Mouse (Mus musculus): ENCODE data around the gene Mup21.
"Not testable (repeated sequence)": the region's sequence is repeated elsewhere in the genome, so short reads cannot be mapped to it uniquely, and the experiment has no call there.

Gene Mup21

DNA sequence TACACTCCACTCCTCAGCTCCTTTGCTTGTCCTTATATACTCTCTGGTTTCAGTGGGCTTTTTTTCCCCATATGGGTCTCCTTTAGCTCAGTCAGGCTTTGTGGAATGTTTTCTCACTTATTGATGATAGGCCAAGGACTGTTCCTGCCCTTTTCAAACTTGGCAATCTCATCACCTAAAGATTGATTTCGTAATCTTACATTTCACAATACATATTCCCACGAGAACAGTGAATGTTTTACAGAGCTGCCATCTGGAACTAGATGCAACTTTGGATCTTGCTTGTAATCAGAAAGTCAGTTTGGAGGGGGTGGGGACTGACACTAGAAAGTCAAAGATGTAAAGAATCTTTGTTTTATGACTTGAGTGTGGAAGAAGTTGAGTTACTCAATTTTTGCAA, at the start of gene Mup21:
Gene Mup21, minus strand, starts transcription at position 53 of the 400 bp plus-strand sequence.
- DNase-seq (ENCODE audit: low spot score in 2 of 2): no peak

DNA sequence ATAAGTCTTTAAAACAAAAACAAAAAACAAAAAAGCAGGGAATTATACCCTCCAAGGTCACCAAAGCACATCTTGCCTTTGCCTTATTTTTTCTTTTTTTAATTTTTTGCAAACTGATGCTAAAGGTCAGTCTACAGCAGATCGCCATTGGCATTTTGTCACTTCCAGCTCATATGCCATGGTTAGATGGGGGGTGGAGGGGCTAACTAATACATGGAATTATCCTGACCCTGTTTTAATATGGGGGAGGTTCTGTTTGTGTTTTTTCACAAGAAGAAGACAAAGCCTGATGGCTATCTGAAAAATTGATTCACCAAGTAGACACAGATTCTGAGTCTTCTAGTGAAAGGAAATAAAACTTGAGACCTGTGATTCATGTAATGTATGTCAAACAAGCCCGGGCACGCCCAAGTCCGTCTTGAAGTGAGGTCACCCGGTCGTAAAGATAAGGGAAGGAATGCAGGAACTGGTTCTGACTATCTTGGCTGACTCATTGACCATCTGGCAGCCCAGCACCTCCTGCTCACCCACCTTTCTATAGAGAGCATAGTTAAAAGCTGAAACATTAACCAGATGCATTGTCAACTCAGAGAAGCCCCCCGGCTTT, 49.4 kb upstream of the Mup21 start:
- DNase-seq (ENCODE audit: low spot score in 2 of 2): no peak

DNA sequence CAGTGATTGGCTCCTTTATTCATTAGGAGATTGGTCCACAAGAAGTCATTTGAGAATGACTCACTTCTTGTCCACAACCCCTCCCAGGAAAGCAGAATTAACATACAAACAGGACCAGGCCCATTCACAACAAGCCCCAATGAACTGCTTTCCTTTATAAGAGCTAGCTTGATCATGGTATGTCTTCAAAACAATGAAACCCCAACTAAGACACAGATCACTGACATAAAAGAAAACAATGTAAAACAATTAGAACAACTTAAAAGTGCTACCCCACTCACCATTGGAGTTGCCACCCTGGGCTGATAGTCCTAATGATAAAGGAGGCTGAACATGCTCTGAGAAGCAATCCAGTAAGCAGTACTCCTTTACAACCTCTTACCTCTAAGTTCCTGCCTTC, 38.1 kb upstream of the Mup21 start:
- DNase-seq (ENCODE audit: low spot score in 2 of 2): no peak

DNA sequence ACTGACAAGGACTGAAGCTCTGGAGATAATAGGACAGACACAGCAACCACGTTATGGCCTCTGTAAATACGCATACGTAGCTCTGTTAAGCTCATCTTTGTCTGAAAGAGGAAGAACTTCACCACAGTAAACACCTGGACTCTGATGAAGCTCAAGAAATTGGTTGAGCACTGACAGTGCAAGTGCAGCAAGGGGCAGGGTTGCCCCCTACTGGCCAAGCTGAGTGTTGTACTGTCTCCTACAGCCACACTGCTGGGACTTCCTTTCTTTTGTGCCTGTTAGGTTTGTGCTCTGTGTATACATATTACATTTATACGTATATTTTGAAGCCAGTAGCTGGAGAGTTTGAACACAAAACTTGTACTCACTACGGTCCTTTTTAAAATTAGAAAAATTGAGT, 26.6 kb upstream of the Mup21 start:
- no peak for DNase-seq (ENCODE audit: low spot score in 2 of 2)

DNA sequence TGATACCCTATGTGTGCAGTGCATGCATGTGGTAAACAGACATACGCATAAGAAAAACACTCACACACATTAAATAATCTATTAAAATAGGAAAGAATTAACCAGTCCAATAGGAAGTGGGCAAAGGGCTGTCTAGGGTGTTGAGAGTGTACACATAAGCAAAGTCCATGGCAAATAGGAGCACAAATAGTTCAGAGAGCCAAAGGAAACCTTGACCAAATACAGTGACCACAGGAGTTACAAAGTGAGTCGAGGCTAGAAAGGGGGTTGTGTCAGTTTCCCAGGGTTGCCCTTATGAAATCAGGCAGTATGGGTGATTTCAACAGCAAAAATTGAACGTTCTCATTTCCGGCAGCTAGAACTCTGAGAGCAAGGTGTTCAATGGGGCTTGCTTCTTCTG, 23.8 kb upstream of the Mup21 start:
- DNase-seq (ENCODE audit: low spot score in 2 of 2): no peak

DNA sequence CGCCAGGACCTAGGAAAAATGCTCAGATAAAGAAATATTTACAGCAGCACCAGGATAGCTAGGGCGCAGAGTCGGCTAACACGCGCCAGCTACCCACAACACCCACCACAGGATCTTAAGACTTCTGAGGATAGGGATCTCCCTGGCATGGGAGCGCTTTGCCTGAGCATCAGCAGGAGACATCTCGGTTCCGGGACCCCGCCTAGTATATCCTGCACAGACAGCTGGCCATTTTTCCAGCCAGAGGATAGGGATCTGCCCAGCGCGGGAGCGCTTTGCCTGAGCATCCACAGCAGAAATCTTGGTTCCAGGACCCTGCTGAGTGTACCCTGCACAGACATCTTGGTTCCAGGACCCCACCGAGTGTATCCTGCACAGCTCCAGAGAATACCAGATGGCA, 17.0 kb upstream of the Mup21 start:
- DNase-seq (ENCODE audit: low spot score in 2 of 2): not testable (repeated sequence)

DNA sequence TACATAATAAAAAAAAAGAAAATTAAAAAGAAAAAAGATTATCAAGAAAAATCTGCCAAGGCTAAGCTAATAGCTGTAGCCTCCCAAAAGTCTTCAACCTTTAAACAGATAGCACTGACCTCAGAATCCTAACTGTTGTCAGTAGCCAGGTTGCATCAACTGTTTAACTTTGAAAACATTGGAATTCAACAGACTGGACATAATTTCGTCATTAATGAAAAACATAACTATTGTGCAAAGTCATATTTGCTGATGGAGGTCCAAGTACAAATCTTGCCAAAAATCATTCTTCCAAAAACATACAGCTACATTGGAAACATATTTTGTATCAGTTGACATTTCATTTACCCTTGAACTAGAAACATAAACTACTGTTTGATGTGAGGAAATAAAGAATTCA, 7.7 kb upstream of the Mup21 start:
- no peak for DNase-seq (ENCODE audit: low spot score in 2 of 2)

DNA sequence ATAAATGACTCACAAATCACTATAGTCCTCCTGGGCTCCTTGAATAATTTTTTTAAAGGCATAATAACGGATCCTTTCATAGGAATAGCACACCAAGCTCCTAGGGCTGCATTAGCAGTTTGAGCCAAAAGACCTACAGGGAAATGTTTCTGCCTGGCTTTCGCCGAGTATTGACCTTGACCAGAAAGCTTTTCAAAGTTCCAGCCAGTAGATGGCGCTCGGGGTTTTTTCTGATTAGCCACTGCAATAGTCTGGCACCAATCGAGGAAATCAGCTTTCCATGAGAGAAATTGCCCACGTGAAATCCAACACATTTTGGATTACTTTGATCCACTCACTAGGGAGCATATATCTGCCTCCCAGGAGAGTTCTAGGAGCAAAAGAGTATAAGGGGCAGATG, 17.0 kb downstream of the Mup21 start:
- DNase-seq (ENCODE audit: low spot score in 2 of 2): no peak

DNA sequence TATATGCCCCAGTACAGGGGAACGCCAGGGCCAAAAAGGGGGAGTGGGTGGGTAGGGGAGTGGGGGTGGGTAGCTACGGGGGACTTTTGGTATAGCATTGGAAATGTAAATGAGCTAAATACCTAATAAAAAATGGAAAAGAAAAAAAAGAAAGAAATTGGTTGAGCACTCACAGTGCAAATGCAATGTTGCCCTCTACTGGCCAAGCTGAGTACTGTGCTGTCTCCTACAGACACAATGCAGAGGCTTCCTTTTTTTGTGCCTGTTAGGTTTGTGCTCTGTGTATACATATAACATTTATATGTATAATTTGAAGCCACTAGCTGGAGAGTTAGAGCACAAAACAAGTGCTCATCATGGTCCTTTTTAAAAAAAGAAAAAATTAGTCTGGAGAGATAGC, 47.3 kb downstream of the Mup21 start:
- DNase-seq (ENCODE audit: low spot score in 2 of 2): not testable (repeated sequence)
